ENCODE assay signal across 33 mouse cellular contexts in genomic region chr11:118473842-118474500, GRCm38 (mm10). TPM values are rescaled to one million over a fixed set of nuclear protein-coding genes. Genes with fewer than 3 reads are reported as not detected.
DNase-seq lines count a peak whose midpoint lies in the region; ATAC-seq lines count a peak whose summit lies in the region.
"Had no signal": no experiment of that assay in that cellular context is flagged by ENCODE, and none has a peak within 500 bp of the region (broad histone marks: within the 10 kb centered on the region; RNA-seq: fewer than 3 reads in every experiment).

No protein-coding gene starts in this region.

- 51% methylated on average over 6 of the region's 6 CpGs for WGBS in liver, embryonic 11.5 days
- WGBS in liver, embryonic 15.5 days (ENCODE audit: insufficient replicate concordance): 33% methylated on average over 6 of the region's 6 CpGs
- WGBS in forebrain, embryonic 14.5 days: 86% methylated on average over 6 of the region's 6 CpGs

- H3K9me3 ChIP-seq in liver, embryonic 11.5 days (ENCODE audit: control insufficient read depth, low read length): no peaks in the 10 kb centered on the region
- no peaks in the 10 kb centered on the region for H3K9me3 ChIP-seq in liver, embryonic 15.5 days (replicated peaks)
- no peaks in the 10 kb centered on the region for H3K9me3 ChIP-seq in forebrain, embryonic 14.5 days (replicated peaks; ENCODE audit: control insufficient read depth, low read length)
- H3K9me3 ChIP-seq: embryonic facial prominence, embryonic 10.5 days; embryonic facial prominence, embryonic 15.5 days; forebrain, embryonic 13.5 days; heart, embryonic 10.5 days; heart, embryonic 15.5 days; hindbrain, embryonic 12.5 days; limb, embryonic 13.5 days; midbrain, embryonic 10.5 days; midbrain, embryonic 15.5 days; neural tube, embryonic 15.5 days; stomach, embryonic 15.5 days had no signal

- H3K4me1 ChIP-seq in liver, embryonic 11.5 days (replicated peaks; ENCODE audit: control insufficient read depth, insufficient read depth, low read length): peaks cover 34% of the 10 kb centered on the region
- H3K4me1 ChIP-seq in brown adipose tissue, adult 24 weeks (ENCODE audit: control insufficient read depth, insufficient read depth, insufficient read length, low read length): peaks cover 5% of the 10 kb centered on the region; the same call in 1 of the 2 replicates
- peaks cover 75% of the 10 kb centered on the region for H3K4me1 ChIP-seq in liver, embryonic 15.5 days (replicated peaks)
- peaks cover 5% of the 10 kb centered on the region; the same call in 1 of the 2 replicates for H3K4me1 ChIP-seq in forebrain, embryonic 14.5 days (ENCODE audit: control insufficient read depth, insufficient read depth, low read length)

- H3K9ac ChIP-seq in liver, embryonic 11.5 days (ENCODE audit: low read depth, low read length): no peak overlapping the region
- no peak overlapping the region for H3K9ac ChIP-seq in liver, embryonic 15.5 days
- H3K9ac ChIP-seq in forebrain, embryonic 14.5 days (ENCODE audit: low read length): no peak overlapping the region
- H3K9ac ChIP-seq: embryonic facial prominence, embryonic 15.5 days; forebrain, embryonic 13.5 days; heart, embryonic 15.5 days; limb, embryonic 13.5 days; midbrain, embryonic 15.5 days; neural tube, embryonic 15.5 days; stomach, embryonic 15.5 days had no signal

- H3K4me3 ChIP-seq in liver, embryonic 11.5 days (ENCODE audit: low read depth, low read length): no peak overlapping the region
- no peak overlapping the region for H3K4me3 ChIP-seq in brown adipose tissue, adult 24 weeks (ENCODE audit: insufficient read depth, low read depth, low read length)
- no peak overlapping the region for H3K4me3 ChIP-seq in liver, embryonic 15.5 days (replicated peaks)
- no peak overlapping the region for H3K4me3 ChIP-seq in forebrain, embryonic 14.5 days (ENCODE audit: low read depth, low read length)
- H3K4me3 ChIP-seq: embryonic facial prominence, embryonic 10.5 days; embryonic facial prominence, embryonic 15.5 days; forebrain, embryonic 13.5 days; heart, embryonic 10.5 days; heart, embryonic 15.5 days; hindbrain, embryonic 12.5 days; left cerebral cortex, adult 2 months; limb, embryonic 13.5 days; midbrain, embryonic 10.5 days; midbrain, embryonic 15.5 days; neural tube, embryonic 15.5 days; stomach, embryonic 15.5 days had no signal

- DNase-seq in liver, embryonic 11.5 days (ENCODE audit: low spot score): no peak
- DNase-seq in liver: no peak
- no peak for DNase-seq in embryo, embryonic 10 days (ENCODE audit: low spot score)
- no peak for DNase-seq in heart, postnatal 36 days
- DNase-seq in forebrain, embryonic 14.5 days (ENCODE audit: low spot score): no peak
- DNase-seq in urinary bladder, adult 2 months (ENCODE audit: low spot score): no peak
- DNase-seq: adrenal gland, postnatal 10 days; cerebellum, adult 18-20 months; cerebellum, postnatal 14 days; gastrocnemius, postnatal 25 days; heart, adult 11 months; kidney, adult 9 months; kidney, postnatal 10 days; lung, adult 2 months; lung, postnatal 10 days; retina, postnatal 1 day; right cerebral cortex, postnatal 14 days had no signal

- peak overlapping the region; percentile 6 for H3K4me2 ChIP-seq in liver, embryonic 11.5 days
- H3K4me2 ChIP-seq in liver, embryonic 15.5 days: peak overlapping the region; percentile 32
- no peak overlapping the region for H3K4me2 ChIP-seq in forebrain, embryonic 14.5 days (ENCODE audit: low read length)
- H3K4me2 ChIP-seq: embryonic facial prominence, embryonic 15.5 days; forebrain, embryonic 13.5 days; heart, embryonic 15.5 days; hindbrain, embryonic 12.5 days; limb, embryonic 13.5 days; midbrain, embryonic 15.5 days; neural tube, embryonic 15.5 days; stomach, embryonic 15.5 days had no signal

- no peak for ATAC-seq in liver, embryonic 11.5 days (replicated peaks; ENCODE audit: low FRiP score)
- no peak for ATAC-seq in liver, embryonic 15.5 days (ENCODE audit: insufficient read depth)
- no peak for ATAC-seq in forebrain, embryonic 14.5 days
- ATAC-seq: forebrain, embryonic 13.5 days; intestine, postnatal 0 days; midbrain, embryonic 15.5 days had no signal

- no peaks in the 10 kb centered on the region for H3K36me3 ChIP-seq in liver, embryonic 11.5 days (ENCODE audit: control insufficient read depth, insufficient read depth, low read length)
- peaks cover 1% of the 10 kb centered on the region for H3K36me3 ChIP-seq in liver, embryonic 15.5 days (replicated peaks)
- H3K36me3 ChIP-seq in forebrain, embryonic 14.5 days (ENCODE audit: control insufficient read depth, insufficient read depth, low read length): no peaks in the 10 kb centered on the region
- H3K36me3 ChIP-seq: embryonic facial prominence, embryonic 15.5 days; heart, embryonic 15.5 days; hindbrain, embryonic 12.5 days; limb, embryonic 13.5 days; midbrain, embryonic 15.5 days; neural tube, embryonic 15.5 days had no signal

- H3K27ac ChIP-seq in liver, embryonic 11.5 days (ENCODE audit: low read depth, low read length): 0 out of 2 replicates have a peak overlapping the region, but pooled peaks have one; percentile 10
- 0 out of 2 replicates have a peak overlapping the region, but pooled peaks have one; percentile 10 for H3K27ac ChIP-seq in brown adipose tissue, adult 24 weeks (replicated peaks; ENCODE audit: low read depth, low read length)
- H3K27ac ChIP-seq in liver, embryonic 15.5 days (replicated peaks): peak overlapping the region; percentile 53
- H3K27ac ChIP-seq in forebrain, embryonic 14.5 days (ENCODE audit: low read depth, low read length): no peak overlapping the region
- H3K27ac ChIP-seq: embryonic facial prominence, embryonic 10.5 days; embryonic facial prominence, embryonic 15.5 days; forebrain, embryonic 13.5 days; heart, embryonic 10.5 days; heart, embryonic 15.5 days; hindbrain, embryonic 12.5 days; left cerebral cortex, adult 2 months; limb, embryonic 13.5 days; midbrain, embryonic 10.5 days; midbrain, embryonic 15.5 days; neural tube, embryonic 15.5 days; stomach, embryonic 15.5 days had no signal

- intact Hi-C loops in heart, postnatal 36 days (cut with DNase I): loop anchor here (2.0 kb wide), 1 partner anchor 19 kb away; no protein-coding TSS in a partner anchor

- no peaks in the 10 kb centered on the region for H3K27me3 ChIP-seq in liver, embryonic 11.5 days (replicated peaks; ENCODE audit: control insufficient read depth, insufficient read depth, low read length)
- H3K27me3 ChIP-seq in liver, embryonic 15.5 days: no peaks in the 10 kb centered on the region
- no peaks in the 10 kb centered on the region for H3K27me3 ChIP-seq in forebrain, embryonic 14.5 days (replicated peaks; ENCODE audit: control insufficient read depth, insufficient read depth, low read length)
- H3K27me3 ChIP-seq: embryonic facial prominence, embryonic 15.5 days; forebrain, embryonic 13.5 days; heart, embryonic 15.5 days; hindbrain, embryonic 12.5 days; midbrain, embryonic 15.5 days; neural tube, embryonic 15.5 days; stomach, embryonic 15.5 days had no signal

RNA-seq across cellular contexts. Expression of gene Engase, which starts 2.7 kb away (rescaled TPM):
- 13.4 and 14.3 TPM in 2 replicates for polyA plus RNA-seq in liver, embryonic 11.5 days (2014; fragmentation: Nextera tagmentation; extraction: Ambion mirVana)
- 4.1 and 8.7 TPM in 2 replicates for polyA plus RNA-seq in brown adipose tissue, adult 24 weeks (2012; ENCODE audit: insufficient read depth, insufficient read length, missing spikeins)
- polyA plus RNA-seq in liver, embryonic 15.5 days (2015; fragmentation: Nextera tagmentation; extraction: Ambion mirVana): 6.0 and 7.8 TPM in 2 replicates
- total RNA-seq in heart, postnatal 36 days (2021): 1 to 10 TPM; 5.4 to 7.4 TPM
- polyA plus RNA-seq in forebrain, embryonic 14.5 days (2014; fragmentation: Nextera tagmentation; extraction: Ambion mirVana): 3.9 and 4.9 TPM in 2 replicates
- polyA plus RNA-seq in urinary bladder, adult 2 months (2012; rRNA removed): 14.0 and 15.4 TPM in 2 replicates

RNA-seq across cellular contexts. Expression of gene C1qtnf1, which starts 46.0 kb away (rescaled TPM):
- 4.6 and 5.0 TPM in 2 replicates for polyA plus RNA-seq in liver, embryonic 11.5 days (2014; fragmentation: Nextera tagmentation; extraction: Ambion mirVana)
- 9.1 and 14.7 TPM in 2 replicates for polyA plus RNA-seq in brown adipose tissue, adult 24 weeks (2012; ENCODE audit: insufficient read depth, insufficient read length, missing spikeins)
- polyA plus RNA-seq in liver, embryonic 15.5 days (2015; fragmentation: Nextera tagmentation; extraction: Ambion mirVana): 1.9 and 2.0 TPM in 2 replicates
- 10 to 100 TPM; 19.8 to 24.5 TPM for total RNA-seq in heart, postnatal 36 days (2021)
- 2.3 and 3.0 TPM in 2 replicates for polyA plus RNA-seq in forebrain, embryonic 14.5 days (2014; fragmentation: Nextera tagmentation; extraction: Ambion mirVana)
- 31.7 and 38.1 TPM in 2 replicates for polyA plus RNA-seq in urinary bladder, adult 2 months (2012; rRNA removed)
- total RNA-seq: megakaryocyte progenitor cell, adult 5-6 weeks had no signal

RNA-seq across cellular contexts. Expression of gene Cant1, which starts 55.1 kb away (rescaled TPM):
- 21.1 and 21.6 TPM in 2 replicates for polyA plus RNA-seq in liver, embryonic 11.5 days (2014; fragmentation: Nextera tagmentation; extraction: Ambion mirVana)
- 11.4 and 12.1 TPM in 2 replicates for polyA plus RNA-seq in brown adipose tissue, adult 24 weeks (2012; ENCODE audit: insufficient read depth, insufficient read length, missing spikeins)
- 9.9 and 10.8 TPM in 2 replicates for polyA plus RNA-seq in liver, embryonic 15.5 days (2015; fragmentation: Nextera tagmentation; extraction: Ambion mirVana)
- 10 to 100 TPM; 16.4 to 18.3 TPM for total RNA-seq in heart, postnatal 36 days (2021)
- 21.4 and 22.8 TPM in 2 replicates for polyA plus RNA-seq in forebrain, embryonic 14.5 days (2014; fragmentation: Nextera tagmentation; extraction: Ambion mirVana)
- polyA plus RNA-seq in urinary bladder, adult 2 months (2012; rRNA removed): 38.2 and 41.2 TPM in 2 replicates
